Mouse (Mus musculus): ENCODE measurements at regions not wholly inside any gene's neighbourhood (a gene's known extent, or its start where the extent isn't known, plus 50 kb on each side); places are given as distances from the start of the nearest gene placed in this dataset.
A peak's percentile ranks its signal among the peaks of the same experiment; 100 is the strongest.

- H3K27me3 ChIP-seq (replicated peaks; ENCODE audit: control insufficient read depth, insufficient read depth, low read length), result no peaks in the 10 kb centered on the region
- H3K4me2 ChIP-seq (ENCODE audit: low read length), result no peak overlapping the region
- no peaks in the 10 kb centered on the region for H3K36me3 ChIP-seq (ENCODE audit: control insufficient read depth, insufficient read depth, low read length)
- H3K27ac ChIP-seq (ENCODE audit: low read depth, low read length), result no peak overlapping the region
- H3K9me3 ChIP-seq (ENCODE audit: control insufficient read depth, low read length), result no peaks in the 10 kb centered on the region
- H3K4me3 ChIP-seq (ENCODE audit: low read length), result no peak overlapping the region
- H3K9ac ChIP-seq (ENCODE audit: low read depth, low read length), result no peak overlapping the region
- WGBS, result 75% methylated on average over 5 of the region's 5 CpGs
- ATAC-seq, result no peak
- H3K4me1 ChIP-seq (ENCODE audit: control insufficient read depth, insufficient read depth, low read depth, low read length), result no peaks in the 10 kb centered on the region
Measured at GRCm38 (mm10) chr10:36379351-36380302, 127.0 kb upstream of the Hs3st5 start.

- no peak overlapping the region for H3K9ac ChIP-seq (ENCODE audit: low read depth, low read length)
- H3K4me1 ChIP-seq (ENCODE audit: control insufficient read depth, insufficient read depth, low read depth, low read length), result no peaks in the 10 kb centered on the region
- H3K4me2 ChIP-seq (ENCODE audit: low read length), result no peak overlapping the region
- WGBS, result 71% methylated on average over 4 of the region's 4 CpGs
- peak; percentile 48; the same call in 1 of the 2 replicates for ATAC-seq
- no peaks in the 10 kb centered on the region for H3K9me3 ChIP-seq (ENCODE audit: control insufficient read depth, low read length)
- H3K4me3 ChIP-seq (ENCODE audit: low read length), result no peak overlapping the region
- H3K27me3 ChIP-seq (replicated peaks; ENCODE audit: control insufficient read depth, insufficient read depth, low read length), result no peaks in the 10 kb centered on the region
- H3K27ac ChIP-seq (ENCODE audit: low read depth, low read length), result no peak overlapping the region
- H3K36me3 ChIP-seq (ENCODE audit: control insufficient read depth, insufficient read depth, low read length), result no peaks in the 10 kb centered on the region
Measured at GRCm38 (mm10) chr10:36383331-36383730, 123.3 kb upstream of the Hs3st5 start.

- no peak overlapping the region for H3K4me3 ChIP-seq (ENCODE audit: low read length)
- no peak for ATAC-seq
- no peaks in the 10 kb centered on the region for H3K9me3 ChIP-seq (ENCODE audit: control insufficient read depth, low read length)
- no peak overlapping the region for H3K4me2 ChIP-seq (ENCODE audit: low read length)
- no peaks in the 10 kb centered on the region for H3K27me3 ChIP-seq (replicated peaks; ENCODE audit: control insufficient read depth, insufficient read depth, low read length)
- H3K27ac ChIP-seq (ENCODE audit: low read depth, low read length), result no peak overlapping the region
- 100% methylated on average over 2 of the region's 2 CpGs for WGBS
- H3K36me3 ChIP-seq (ENCODE audit: control insufficient read depth, insufficient read depth, low read length), result no peaks in the 10 kb centered on the region
- no peaks in the 10 kb centered on the region for H3K4me1 ChIP-seq (ENCODE audit: control insufficient read depth, insufficient read depth, low read depth, low read length)
- H3K9ac ChIP-seq (ENCODE audit: low read depth, low read length), result no peak overlapping the region
Measured at GRCm38 (mm10) chr10:36390062-36390461, 116.6 kb upstream of the Hs3st5 start.

GRCm38 (mm10) chr10:36393586-36393985 lies 113.0 kb upstream of the Hs3st5 start:
- Histone ChIP-seq H3K4me2 (ENCODE audit: low read length) (no peak overlapping the region), H3K4me3 (ENCODE audit: low read length) (no peak overlapping the region), H3K36me3 (ENCODE audit: control insufficient read depth, insufficient read depth, low read length) (no peaks in the 10 kb centered on the region), H3K4me1 (ENCODE audit: control insufficient read depth, insufficient read depth, low read depth, low read length) (no peaks in the 10 kb centered on the region), H3K9me3 (ENCODE audit: control insufficient read depth, low read length) (no peaks in the 10 kb centered on the region), H3K9ac (ENCODE audit: low read depth, low read length) (no peak overlapping the region), H3K27me3 (replicated peaks; ENCODE audit: control insufficient read depth, insufficient read depth, low read length) (no peaks in the 10 kb centered on the region), H3K27ac (ENCODE audit: low read depth, low read length) (no peak overlapping the region)
- no peak for ATAC-seq
- whole genome bisulfite sequencing, result 77% methylated on average over 4 of the region's 4 CpGs

GRCm38 (mm10) chr10:36396576-36396975 lies 110.0 kb upstream of the Hs3st5 start:
- no peak overlapping the region for H3K27ac ChIP-seq (ENCODE audit: low read depth, low read length)
- no peak overlapping the region for H3K4me3 ChIP-seq (ENCODE audit: low read length)
- no peaks in the 10 kb centered on the region for H3K9me3 ChIP-seq (ENCODE audit: control insufficient read depth, low read length)
- ATAC-seq, result no peak
- H3K4me2 ChIP-seq (ENCODE audit: low read length), result no peak overlapping the region
- 95% methylated on average over 1 of the region's 1 CpGs for WGBS
- H3K9ac ChIP-seq (ENCODE audit: low read depth, low read length), result no peak overlapping the region
- H3K4me1 ChIP-seq (ENCODE audit: control insufficient read depth, insufficient read depth, low read depth, low read length), result no peaks in the 10 kb centered on the region
- no peaks in the 10 kb centered on the region for H3K36me3 ChIP-seq (ENCODE audit: control insufficient read depth, insufficient read depth, low read length)
- no peaks in the 10 kb centered on the region for H3K27me3 ChIP-seq (replicated peaks; ENCODE audit: control insufficient read depth, insufficient read depth, low read length)

GRCm38 (mm10) chr10:36408001-36408400 lies 98.6 kb upstream of the Hs3st5 start:
- Histone ChIP-seq H3K4me3 (ENCODE audit: low read length) (no peak overlapping the region), H3K36me3 (ENCODE audit: control insufficient read depth, insufficient read depth, low read length) (no peaks in the 10 kb centered on the region), H3K4me2 (ENCODE audit: low read length) (no peak overlapping the region), H3K27ac (ENCODE audit: low read depth, low read length) (no peak overlapping the region), H3K9me3 (ENCODE audit: control insufficient read depth, low read length) (no peaks in the 10 kb centered on the region), H3K4me1 (ENCODE audit: control insufficient read depth, insufficient read depth, low read depth, low read length) (no peaks in the 10 kb centered on the region), H3K9ac (ENCODE audit: low read depth, low read length) (no peak overlapping the region), H3K27me3 (replicated peaks; ENCODE audit: control insufficient read depth, insufficient read depth, low read length) (no peaks in the 10 kb centered on the region; the same call in 1 of the 2 replicates)
- 60% methylated on average over 2 of the region's 2 CpGs for WGBS
- ATAC-seq, result no peak

GRCm38 (mm10) chr10:36431335-36431734 lies 75.3 kb upstream of the Hs3st5 start:
- ATAC-seq, result no peak
- no peaks in the 10 kb centered on the region for H3K9me3 ChIP-seq (ENCODE audit: control insufficient read depth, low read length)
- no peak overlapping the region for H3K27ac ChIP-seq (ENCODE audit: low read depth, low read length)
- 84% methylated on average over 1 of the region's 1 CpGs for WGBS
- no peak overlapping the region for H3K4me2 ChIP-seq (ENCODE audit: low read length)
- no peaks in the 10 kb centered on the region for H3K4me1 ChIP-seq (ENCODE audit: control insufficient read depth, insufficient read depth, low read depth, low read length)
- H3K27me3 ChIP-seq (replicated peaks; ENCODE audit: control insufficient read depth, insufficient read depth, low read length), result no peaks in the 10 kb centered on the region
- H3K9ac ChIP-seq (ENCODE audit: low read depth, low read length), result no peak overlapping the region
- no peak overlapping the region for H3K4me3 ChIP-seq (ENCODE audit: low read length)
- H3K36me3 ChIP-seq (ENCODE audit: control insufficient read depth, insufficient read depth, low read length), result no peaks in the 10 kb centered on the region

GRCm38 (mm10) chr10:36437420-36437819 lies 69.2 kb upstream of the Hs3st5 start:
- WGBS, result 89% methylated on average over 2 of the region's 2 CpGs
- no peak for ATAC-seq
- H3K4me2 ChIP-seq (ENCODE audit: low read length), result no peak overlapping the region
- no peak overlapping the region for H3K9ac ChIP-seq (ENCODE audit: low read depth, low read length)
- no peaks in the 10 kb centered on the region for H3K27me3 ChIP-seq (replicated peaks; ENCODE audit: control insufficient read depth, insufficient read depth, low read length)
- H3K4me3 ChIP-seq (ENCODE audit: low read length), result no peak overlapping the region
- no peaks in the 10 kb centered on the region for H3K9me3 ChIP-seq (ENCODE audit: control insufficient read depth, low read length)
- no peak overlapping the region for H3K27ac ChIP-seq (ENCODE audit: low read depth, low read length)
- no peaks in the 10 kb centered on the region for H3K4me1 ChIP-seq (ENCODE audit: control insufficient read depth, insufficient read depth, low read depth, low read length)
- H3K36me3 ChIP-seq (ENCODE audit: control insufficient read depth, insufficient read depth, low read length), result no peaks in the 10 kb centered on the region
